Mouse (Mus musculus) left cerebral cortex, adult 11 months (tissue): ENCODE data around the gene Nceh1.

Source experiments
- DNase-seq: peaks from one replicate; pipeline ENCODE4 v3.0.0; 2022; ENCODE audit warnings: low spot score

The Nceh1 gene

DNA sequence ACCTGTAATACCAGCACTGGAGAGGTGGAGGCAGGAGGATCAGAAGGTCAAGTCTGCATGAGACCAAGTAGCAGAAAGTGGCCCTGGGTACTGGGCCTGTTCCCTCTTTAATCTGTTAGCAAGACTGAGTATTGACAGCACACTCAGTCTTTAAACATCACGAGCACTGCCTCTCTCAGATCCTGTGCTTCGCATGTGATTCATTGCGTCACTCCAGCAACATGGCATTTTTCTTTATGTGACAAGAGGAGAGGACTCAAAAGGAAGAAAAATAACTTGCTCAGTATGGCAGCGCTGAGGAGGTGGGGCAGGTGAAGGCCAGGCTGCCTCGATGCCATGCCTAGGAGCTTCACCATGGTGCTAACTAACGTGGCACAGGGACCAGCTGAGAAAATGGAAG lies 9.1 kb downstream of the Nceh1 start:
- no peak for DNase-seq

- DNase-seq, result no peak
Observed at GRCm38 (mm10) chr3:27193844-27194317, 11.1 kb downstream of the Nceh1 start.

- no peak for DNase-seq
Observed at GRCm38 (mm10) chr3:27195153-27195552, 12.4 kb downstream of the Nceh1 start.

DNA sequence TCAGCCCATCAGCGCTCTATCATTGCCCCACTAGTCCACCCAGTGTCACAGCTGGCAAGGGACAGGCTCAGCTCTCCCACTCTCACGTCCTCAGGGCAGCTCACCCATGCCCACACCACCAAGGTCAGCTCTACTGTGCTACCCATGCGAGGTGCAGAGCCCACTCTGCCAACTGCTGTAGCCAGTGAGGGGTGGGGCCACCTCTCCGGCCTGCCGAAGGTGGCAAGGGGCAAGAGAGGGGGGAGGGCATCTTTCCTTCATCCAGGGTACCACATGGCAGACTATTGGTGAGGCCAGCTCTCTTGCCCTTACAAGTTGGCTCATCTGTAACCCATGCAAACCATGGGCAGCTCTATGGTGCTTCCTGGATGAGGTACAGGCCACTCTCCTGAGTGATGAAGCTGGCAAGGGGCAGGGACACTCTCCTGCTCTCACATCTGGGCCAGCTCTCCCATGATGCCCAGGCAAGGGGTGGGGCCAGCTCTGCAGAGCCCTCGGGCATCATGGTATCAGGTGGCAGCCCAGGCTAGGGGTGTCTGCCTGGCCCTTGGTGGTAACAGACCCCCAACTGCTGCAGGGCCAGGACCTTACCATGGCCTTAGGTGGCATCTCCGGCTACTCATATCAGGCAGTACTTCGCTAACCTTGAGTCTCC lies 12.9 kb downstream of the Nceh1 start:
- DNase-seq, result no peak

DNA sequence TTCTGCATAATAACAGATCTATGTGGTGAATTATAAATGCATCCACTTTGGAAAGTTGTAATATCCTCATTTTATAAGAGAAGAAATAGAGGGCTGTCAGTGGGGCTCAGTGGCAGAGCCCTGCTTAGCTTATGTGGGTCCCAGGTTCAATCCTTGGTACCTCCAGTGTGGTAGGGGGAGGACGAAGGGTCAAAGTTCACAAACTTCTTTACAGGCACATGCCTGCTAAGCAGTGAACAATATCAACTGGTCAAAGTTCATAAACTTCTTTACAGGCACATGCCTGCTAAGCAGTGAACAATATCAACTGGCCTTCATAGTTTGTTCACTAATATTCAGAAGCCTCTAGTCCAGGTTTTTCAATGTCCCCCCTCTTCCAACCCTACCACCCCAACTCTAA lies 13.8 kb downstream of the Nceh1 start:
- DNase-seq, result no peak

DNA sequence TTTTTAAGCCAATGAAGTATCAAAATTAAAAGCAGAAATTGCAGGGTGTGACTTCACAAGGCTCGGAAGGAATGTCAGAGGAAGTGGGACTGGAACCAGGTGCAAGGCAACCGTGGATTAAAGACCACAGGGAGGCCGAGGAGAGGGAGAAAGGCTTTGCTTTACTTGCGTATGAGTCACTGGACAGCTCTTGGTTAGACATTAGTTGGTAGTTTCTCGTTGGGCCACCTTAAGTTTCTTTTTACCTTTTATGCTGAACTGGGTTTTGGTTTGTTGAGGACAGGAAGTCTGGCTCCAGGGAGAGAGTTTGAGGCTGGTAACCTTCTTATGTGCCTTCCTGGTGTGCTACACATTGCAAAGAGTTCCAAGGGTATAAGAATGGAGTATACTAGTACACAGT lies 15.1 kb downstream of the Nceh1 start:
- no peak for DNase-seq

GRCm38 (mm10) chr3:27199120-27199519 lies 16.4 kb downstream of the Nceh1 start:
- DNase-seq, result no peak

DNA sequence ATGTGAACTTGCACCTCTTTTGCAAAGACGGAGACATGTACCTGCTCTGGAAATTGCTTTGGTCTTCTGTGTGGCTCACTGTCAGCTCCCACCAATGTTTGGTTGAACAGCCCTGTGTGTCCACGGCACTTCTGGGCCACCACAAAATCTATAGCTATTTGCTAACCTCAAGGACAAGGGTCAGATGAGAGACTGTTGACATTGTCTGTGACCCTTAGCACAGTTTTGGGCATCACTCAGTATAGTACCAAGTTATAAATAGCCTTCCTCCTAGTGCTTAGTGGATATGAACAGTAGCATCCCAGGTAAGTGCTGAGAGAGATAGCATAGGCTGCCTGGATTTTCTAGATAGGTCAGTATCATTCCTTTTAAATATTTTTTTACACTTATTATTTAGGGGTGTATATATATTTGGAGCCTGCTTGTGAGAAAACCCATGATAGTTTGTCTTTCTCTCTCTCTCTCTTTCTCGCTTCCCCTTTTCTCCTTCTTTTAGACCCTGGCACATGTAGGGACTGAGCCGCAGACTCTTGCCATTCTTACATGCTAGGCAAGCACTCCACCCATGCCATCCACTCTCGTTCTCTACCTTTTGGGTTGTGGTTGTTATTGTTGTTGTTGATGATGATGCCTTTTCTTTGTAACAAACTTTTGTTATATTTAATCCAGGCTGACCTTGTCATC lies 19.1 kb downstream of the Nceh1 start:
- DNase-seq, result no peak

- no peak for DNase-seq
Observed at GRCm38 (mm10) chr3:27205068-27205467, 22.3 kb downstream of the Nceh1 start.

- no peak for DNase-seq
Observed at GRCm38 (mm10) chr3:27205514-27206220, 22.9 kb downstream of the Nceh1 start.

DNA sequence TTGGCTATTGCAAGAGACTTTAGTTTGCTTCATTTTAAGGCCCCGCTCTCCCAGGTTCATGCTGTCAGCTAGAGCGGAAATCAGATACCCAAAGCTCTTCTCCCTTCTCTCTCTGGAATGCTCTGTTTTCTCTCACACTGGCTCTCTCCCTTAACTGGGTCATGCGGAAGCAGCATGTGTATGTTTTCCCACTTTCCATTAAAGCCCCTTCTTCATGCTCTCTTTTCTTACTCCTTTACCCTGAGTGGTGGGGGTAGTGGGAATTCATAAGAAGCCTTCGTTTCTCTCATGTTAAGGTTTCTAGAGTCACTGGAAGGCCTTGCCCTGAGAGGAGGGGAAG lies 23.4 kb downstream of the Nceh1 start:
- DNase-seq, result no peak

DNA sequence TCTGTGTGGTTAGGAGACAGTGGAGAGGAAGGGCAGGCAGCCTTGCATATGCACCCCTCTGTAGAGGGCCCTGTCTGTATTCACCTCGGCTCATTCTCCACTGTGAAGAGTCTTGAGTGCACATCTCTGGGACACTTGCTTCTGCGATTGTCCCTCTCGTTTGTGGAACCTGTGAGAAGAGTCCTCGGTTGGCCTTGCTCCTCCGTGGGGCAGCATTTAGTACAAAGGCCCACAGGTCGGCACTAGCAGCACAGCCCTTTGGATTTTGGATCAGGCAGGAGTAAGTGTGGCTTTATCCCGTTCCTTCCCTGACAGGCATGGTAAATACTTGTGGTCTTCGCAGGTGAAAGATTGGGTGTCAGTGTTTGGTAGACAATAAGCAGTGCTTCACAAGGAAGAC lies 23.8 kb downstream of the Nceh1 start:
- DNase-seq, result no peak

- peak; percentile 57 for DNase-seq
Observed at GRCm38 (mm10) chr3:27209707-27210106, 26.9 kb downstream of the Nceh1 start.

DNA sequence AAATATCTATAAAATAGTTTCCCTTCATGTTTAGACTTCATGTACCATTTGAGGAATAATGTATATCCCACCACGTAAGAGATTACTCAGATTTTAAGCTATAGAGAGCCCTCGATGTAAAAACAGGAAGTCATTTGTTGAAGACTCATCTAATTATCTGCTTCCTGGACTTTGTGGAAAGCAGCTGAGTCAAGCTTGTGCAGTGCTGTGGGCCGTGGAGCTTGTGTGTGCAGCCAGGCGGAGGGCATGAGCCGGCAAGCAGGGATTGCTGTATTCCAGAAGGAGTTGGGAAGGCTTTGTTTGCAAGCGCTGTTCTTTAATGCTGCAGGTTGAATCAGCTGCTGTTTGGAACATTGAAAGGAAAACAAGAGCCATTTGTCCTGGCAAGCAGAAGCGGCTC lies 27.5 kb downstream of the Nceh1 start:
- DNase-seq, result no peak

- no peak for DNase-seq
Observed at GRCm38 (mm10) chr3:27214016-27214816, 31.5 kb downstream of the Nceh1 start.

GRCm38 (mm10) chr3:27217331-27217730 lies 34.6 kb downstream of the Nceh1 start:
- DNase-seq, result no peak

DNA sequence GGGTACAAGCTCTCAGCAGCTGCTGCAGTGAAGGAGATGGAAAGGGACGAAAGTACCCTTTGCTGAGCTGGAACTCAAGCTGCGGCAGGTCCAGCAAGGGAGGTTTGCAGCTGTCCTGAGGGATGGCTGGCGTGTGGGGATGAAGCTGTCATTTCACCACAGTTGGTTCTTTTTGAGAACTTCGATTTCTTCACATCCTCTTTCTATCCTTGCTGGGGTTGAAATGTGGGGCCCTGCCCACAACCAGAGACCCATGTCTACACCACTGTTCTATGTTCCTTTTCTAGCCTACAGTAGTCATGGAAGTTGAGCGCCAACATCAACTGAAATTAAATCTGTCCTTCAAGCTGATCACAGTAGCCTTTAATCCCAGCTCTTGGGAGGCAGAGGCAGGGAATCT lies 35.8 kb downstream of the Nceh1 start:
- no peak for DNase-seq

GRCm38 (mm10) chr3:27222052-27222451 lies 39.3 kb downstream of the Nceh1 start:
- no peak for DNase-seq

DNA sequence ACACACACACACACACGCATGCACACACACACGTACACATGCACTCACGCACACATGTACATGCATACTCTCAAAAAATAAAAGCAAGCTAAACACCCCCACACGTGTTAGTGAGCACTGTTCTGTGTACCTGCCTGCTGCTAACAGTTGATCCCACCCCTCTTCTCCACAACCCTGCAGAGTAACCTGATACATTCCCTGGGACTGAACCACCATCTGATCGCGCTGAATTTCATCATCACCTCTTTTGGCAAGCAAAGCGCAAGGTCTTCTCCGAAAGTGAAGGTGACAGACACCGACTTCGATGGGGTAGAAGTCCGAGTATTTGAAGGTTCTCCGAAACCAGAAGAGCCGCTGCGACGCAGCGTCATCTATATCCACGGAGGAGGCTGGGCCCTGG lies 39.7 kb downstream of the Nceh1 start:
- no peak for DNase-seq

DNA sequence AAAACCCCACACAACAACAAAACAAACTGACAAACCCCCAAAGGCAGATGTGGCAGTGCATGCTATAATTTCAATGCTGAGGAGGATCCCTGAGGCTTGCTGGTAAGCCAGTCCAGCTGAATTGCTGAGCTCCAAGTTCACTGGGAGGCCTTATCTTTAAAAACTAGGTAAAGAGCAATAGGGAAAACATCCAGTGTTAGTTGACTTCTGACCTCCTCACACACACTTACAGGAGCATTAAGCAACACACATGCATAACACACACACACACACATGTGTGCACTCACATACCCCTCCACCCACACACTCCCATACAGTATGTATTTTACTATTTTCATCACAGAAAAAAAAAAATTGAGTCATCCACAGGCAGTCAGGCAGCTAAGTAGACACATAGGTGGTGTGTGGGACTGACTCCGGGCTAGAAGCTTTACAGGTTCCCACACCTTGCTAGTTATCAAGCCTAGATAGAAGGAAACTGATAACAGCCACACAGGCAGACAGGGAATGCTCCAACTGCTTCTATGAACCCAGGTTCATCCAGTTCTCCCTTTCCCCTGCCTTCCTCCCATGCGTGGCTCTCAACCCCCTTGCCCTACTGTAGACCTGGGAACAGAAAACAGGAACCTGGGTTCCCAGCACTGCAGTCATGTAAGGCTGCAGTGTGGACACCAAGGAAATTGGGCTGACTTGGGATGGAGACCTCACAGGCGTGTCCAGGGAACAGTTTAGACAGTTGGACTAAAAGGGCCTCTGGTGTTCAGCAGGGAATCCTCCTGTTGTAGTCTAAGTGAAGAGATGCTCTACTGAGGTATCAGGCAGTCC lies 45.1 kb downstream of the Nceh1 start:
- no peak for DNase-seq

DNA sequence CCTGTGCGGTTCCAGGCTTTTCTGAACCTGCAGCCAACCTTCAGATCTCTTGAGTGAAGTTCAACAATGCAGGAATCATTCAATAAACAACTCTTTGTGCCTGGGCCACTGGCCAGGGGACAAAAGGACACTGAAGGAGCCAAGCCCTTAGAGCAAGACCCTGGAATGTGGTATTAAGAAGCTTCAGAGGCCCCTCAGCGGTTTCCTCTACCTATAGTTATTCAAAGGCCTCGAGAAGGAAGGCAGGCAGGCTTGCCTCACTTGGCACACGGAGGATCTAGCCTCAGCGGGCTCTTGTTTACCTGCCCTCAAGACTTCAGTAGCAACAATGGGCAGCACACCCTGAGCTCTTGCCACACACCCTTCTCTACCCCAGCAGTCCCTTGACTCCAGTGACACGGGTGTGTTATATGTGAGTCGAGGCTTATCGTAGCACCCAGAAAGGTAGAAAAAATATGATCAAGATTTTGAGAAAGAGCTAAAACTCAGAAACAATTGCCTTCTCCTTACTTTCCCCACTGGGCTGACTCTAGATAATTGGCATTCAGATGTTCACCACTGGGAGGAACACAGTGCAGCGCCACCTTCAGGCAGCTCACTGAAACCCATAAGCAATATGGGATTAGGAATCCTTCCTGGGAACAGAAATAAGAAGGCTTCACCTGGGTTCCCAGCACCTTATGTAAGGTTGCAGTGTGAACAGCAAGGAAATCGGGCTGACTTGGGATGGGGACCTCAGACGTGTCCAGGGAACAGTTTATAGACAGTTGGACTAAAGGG lies 46.0 kb downstream of the Nceh1 start:
- DNase-seq, result no peak
